Comparison of ENCODE assay signal across 8 mouse cellular contexts in the genomic region with DNA sequence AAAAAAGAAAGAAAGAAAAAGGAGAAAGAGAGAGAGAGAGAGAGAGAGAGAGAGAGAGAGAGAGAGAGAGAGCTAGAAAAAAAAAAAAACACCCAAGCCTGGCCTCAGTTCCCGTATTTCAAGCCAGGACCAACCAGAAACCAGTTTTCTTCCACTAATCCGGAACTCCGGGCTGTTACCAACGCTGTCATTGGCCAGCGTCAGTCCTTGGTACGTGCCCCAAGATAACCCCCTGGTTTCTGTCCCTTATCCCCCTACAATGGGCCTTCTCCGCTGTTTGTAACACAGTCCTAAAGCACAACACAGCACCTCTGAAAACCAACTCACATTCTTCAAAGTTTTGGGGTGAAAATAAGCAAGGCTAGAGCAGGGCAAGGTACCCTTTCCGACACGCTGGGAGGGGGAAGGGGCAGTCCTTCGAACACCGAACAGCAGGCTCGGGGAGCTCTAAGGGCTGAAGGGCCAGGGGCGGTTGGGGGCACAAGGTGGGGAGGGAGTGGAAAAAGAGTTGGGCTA. TPM values are rescaled to one million over a fixed set of nuclear protein-coding genes. Genes with fewer than 3 reads are reported as not detected.
DNase-seq lines count a peak whose midpoint lies in the region; ATAC-seq and TF ChIP-seq lines count a peak whose summit lies in the region.

No protein-coding gene starts in this region.

- peak; percentile 66 for DNase-seq in gastrocnemius, postnatal 10 days
- peak; percentile 79 to 81 for DNase-seq in left cerebral cortex, postnatal 10 days (ENCODE audit: extremely low spot score in 1 of 2, low spot score in 2 of 2)
- peak; percentile 80 for DNase-seq in right cerebral cortex, postnatal 25 days
- DNase-seq in urinary bladder, postnatal 4 days (ENCODE audit: low spot score in 2 of 2): peak; percentile 70 to 71

- no peak for TF ChIP-seq CTCF in cortical plate, adult 2 months (IDR thresholded peaks at IDR 0.05; ENCODE audit: extremely low read depth, insufficient read depth, low read length)

- no peak for TF ChIP-seq POLR2A in cortical plate, adult 2 months (IDR thresholded peaks at IDR 0.05; ENCODE audit: extremely low read depth, insufficient read depth, low read length)

- no peaks in the 10 kb centered on the region for H3K4me1 ChIP-seq in cortical plate, adult 2 months (ENCODE audit: control insufficient read depth, insufficient read depth, low read length)

- intact Hi-C loops in left cerebral cortex, postnatal 10 days (cut with DNase I): no loop called here

- peak overlapping the region; percentile 62 for H3K4me3 ChIP-seq in cortical plate, adult 2 months (ENCODE audit: insufficient read depth, low read length)

- peak; percentile 70 for ATAC-seq in activated CD4-positive, CD25-positive, alpha-beta regulatory T cell, adult 4 months
- ATAC-seq in inflammation-experienced regulatory T-cells, adult 6 months: peak; percentile 74
- peak; percentile 88 for ATAC-seq in megakaryocyte-erythroid progenitor cell, adult 5-6 weeks (replicated peaks; ENCODE audit: low FRiP score, low TSS enrichment, poor library complexity, severe bottlenecking)

- H3K27ac ChIP-seq in cortical plate, adult 2 months (ENCODE audit: insufficient read depth, low read length): peak overlapping the region; percentile 82

RNA-seq across cellular contexts. Expression of gene Brwd3, which starts 1.4 kb away (rescaled TPM):
- 1 to 10 TPM; 4.5 to 4.9 TPM for polyA plus RNA-seq in activated CD4-positive, CD25-positive, alpha-beta regulatory T cell, adult 4 months (2017; shearing (Covaris generic))
- 2.9 and 3.0 TPM in 2 replicates for polyA plus RNA-seq in cortical plate, adult 2 months (2012; rRNA removed)
- total RNA-seq in gastrocnemius, postnatal 10 days (2021): 1 to 10 TPM; 5.9 to 6.5 TPM
- polyA plus RNA-seq in inflammation-experienced regulatory T-cells, adult 6 months (2017; shearing (Covaris generic)): 1 to 10 TPM; 3.5 to 5.0 (median 4.1) TPM
- 10 to 100 TPM; 18.1 to 19.4 TPM for total RNA-seq in left cerebral cortex, postnatal 10 days (2021)
- total RNA-seq in megakaryocyte-erythroid progenitor cell, adult 5-6 weeks (2014; fragmentation: Nextera tagmentation): 10.3 and 16.0 TPM in 2 replicates
- 9.5 and 9.7 TPM in 2 replicates for total RNA-seq in megakaryocyte-erythroid progenitor cell, adult 5-6 weeks (2017)

Comparison
In these comparisons a context has a peak if more than half of its experiments do, and no peak if none do; other contexts are left out.
1. Peak in every context shown above with its lines: DNase-seq, ATAC-seq, H3K4me3 ChIP-seq and H3K27ac ChIP-seq.